Mouse (Mus musculus): Measurements from ENCODE around the gene Nosip. TPM values are rescaled to one million over a fixed set of nuclear protein-coding genes. Genes with fewer than 3 reads are reported as not detected.

Nosip gene
- polyA plus RNA-seq, 1 experiment from 2014 or later, result 38.7 TPM

GRCm38 (mm10) chr7:45052181-45052861 lies 9.9 kb upstream of the Nosip start:
- Histone ChIP-seq H3K4me1 (peaks cover 43% of the 10 kb centered on the region), H3K9me3 (replicated peaks) (no peaks in the 10 kb centered on the region), H3K27ac (peak overlapping the region; percentile 94), H3K36me3 (peaks cover 31% of the 10 kb centered on the region), H3K4me3 (peak overlapping the region; percentile 80), H3K4me2 (peak overlapping the region; percentile 98), H3K9ac (peak overlapping the region; percentile 84), H3K27me3 (replicated peaks) (no peaks in the 10 kb centered on the region)
- ATAC-seq, result no peak
- 1% methylated on average over 38 of the region's 38 CpGs for WGBS (ENCODE audit: insufficient replicate concordance)

GRCm38 (mm10) chr7:45052862-45053116 lies 9.4 kb upstream of the Nosip start, which contains the start of gene Prr12:
Gene Prr12 (minus strand): TSS chr7:45052881.
- peak within 1 kb of the TSS; percentile 80 for H3K4me3 ChIP-seq
- H3K36me3 ChIP-seq, result peaks cover 26% of the 10 kb centered on the region
- no peaks in the 10 kb centered on the region for H3K9me3 ChIP-seq (replicated peaks)
- peak within 1 kb of the TSS; percentile 94 for H3K27ac ChIP-seq
- WGBS (ENCODE audit: insufficient replicate concordance), result 6% methylated on average over 11 of the region's 18 CpGs
- ATAC-seq, result peak; percentile 6; the same call in 1 of the 2 replicates
- no peaks in the 10 kb centered on the region for H3K27me3 ChIP-seq (replicated peaks)
- H3K4me1 ChIP-seq, result peaks cover 43% of the 10 kb centered on the region
- peak within 1 kb of the TSS; percentile 84 for H3K9ac ChIP-seq
- peak within 1 kb of the TSS; percentile 98 for H3K4me2 ChIP-seq

- peaks cover 21% of the 10 kb centered on the region for H3K36me3 ChIP-seq
- no peaks in the 10 kb centered on the region for H3K9me3 ChIP-seq (replicated peaks)
- peaks cover 43% of the 10 kb centered on the region for H3K4me1 ChIP-seq
- H3K4me2 ChIP-seq, result peak overlapping the region; percentile 98
- H3K27me3 ChIP-seq (replicated peaks), result no peaks in the 10 kb centered on the region
- peak; percentile 33 for ATAC-seq
- H3K27ac ChIP-seq, result peak overlapping the region; percentile 94
- peak overlapping the region; percentile 84 for H3K9ac ChIP-seq
- H3K4me3 ChIP-seq, result peak overlapping the region; percentile 80
- under 1% methylated on average over 26 of the region's 59 CpGs for WGBS (ENCODE audit: insufficient replicate concordance)
Observed at GRCm38 (mm10) chr7:45053117-45053930, 8.9 kb upstream of the Nosip start.

- WGBS (ENCODE audit: insufficient replicate concordance), result under 1% methylated on average over 33 of the region's 33 CpGs
- peak overlapping the region; percentile 80 for H3K4me3 ChIP-seq
- no peaks in the 10 kb centered on the region for H3K9me3 ChIP-seq (replicated peaks)
- peak overlapping the region; percentile 84 for H3K9ac ChIP-seq
- H3K4me1 ChIP-seq, result peaks cover 43% of the 10 kb centered on the region
- peak; percentile 92 for ATAC-seq
- peak overlapping the region; percentile 94 for H3K27ac ChIP-seq
- no peaks in the 10 kb centered on the region for H3K27me3 ChIP-seq (replicated peaks)
- peaks cover 14% of the 10 kb centered on the region for H3K36me3 ChIP-seq
- peak overlapping the region; percentile 98 for H3K4me2 ChIP-seq
Observed at GRCm38 (mm10) chr7:45053931-45054510, 8.2 kb upstream of the Nosip start.

- Histone ChIP-seq H3K4me2 (no peak overlapping the region), H3K4me3 (no peak overlapping the region), H3K27me3 (replicated peaks) (no peaks in the 10 kb centered on the region), H3K9me3 (replicated peaks) (no peaks in the 10 kb centered on the region), H3K9ac (peak overlapping the region; percentile 14; the same call in 1 of the 2 replicates), H3K36me3 (no peaks in the 10 kb centered on the region), H3K4me1 (peaks cover 44% of the 10 kb centered on the region), H3K27ac (no peak overlapping the region)
- ATAC-seq, result no peak
- WGBS (ENCODE audit: insufficient replicate concordance), result 66% methylated on average over 14 of the region's 14 CpGs
Observed at GRCm38 (mm10) chr7:45056329-45056971, 5.8 kb upstream of the Nosip start.

- Histone ChIP-seq H3K27me3 (replicated peaks) (no peaks in the 10 kb centered on the region), H3K9me3 (replicated peaks) (no peaks in the 10 kb centered on the region), H3K36me3 (no peaks in the 10 kb centered on the region), H3K4me3 (no peak overlapping the region), H3K27ac (no peak overlapping the region), H3K9ac (peak overlapping the region; percentile 14; the same call in 1 of the 2 replicates), H3K4me2 (no peak overlapping the region), H3K4me1 (peaks cover 44% of the 10 kb centered on the region)
- ATAC-seq, result no peak
Observed at GRCm38 (mm10) chr7:45056972-45057348, 5.3 kb upstream of the Nosip start.

GRCm38 (mm10) chr7:45058607-45059571 lies 3.3 kb upstream of the Nosip start:
- 69% methylated on average over 10 of the region's 10 CpGs for WGBS (ENCODE audit: insufficient replicate concordance)
- no peak overlapping the region for H3K9ac ChIP-seq
- H3K4me1 ChIP-seq, result peaks cover 42% of the 10 kb centered on the region
- H3K27me3 ChIP-seq (replicated peaks), result no peaks in the 10 kb centered on the region
- H3K4me2 ChIP-seq, result no peak overlapping the region
- H3K27ac ChIP-seq, result no peak overlapping the region
- H3K36me3 ChIP-seq, result no peaks in the 10 kb centered on the region
- H3K9me3 ChIP-seq (replicated peaks), result no peaks in the 10 kb centered on the region
- ATAC-seq, result no peak
- H3K4me3 ChIP-seq, result no peak overlapping the region

- H3K4me2 ChIP-seq, result no peak overlapping the region
- no peaks in the 10 kb centered on the region for H3K27me3 ChIP-seq (replicated peaks)
- no peak overlapping the region; the same call in 1 of the 2 replicates for H3K9ac ChIP-seq
- peaks cover 46% of the 10 kb centered on the region for H3K4me1 ChIP-seq
- no peaks in the 10 kb centered on the region for H3K36me3 ChIP-seq
- ATAC-seq, result no peak
- no peak overlapping the region for H3K4me3 ChIP-seq
- 50% methylated on average over 6 of the region's 6 CpGs for WGBS (ENCODE audit: insufficient replicate concordance)
- 0 out of 2 replicates have a peak overlapping the region, but pooled peaks have one; percentile 84 for H3K27ac ChIP-seq
- no peaks in the 10 kb centered on the region for H3K9me3 ChIP-seq (replicated peaks)
Observed at GRCm38 (mm10) chr7:45060632-45061122, 1.6 kb upstream of the Nosip start.

- Histone ChIP-seq H3K9ac (peak overlapping the region; percentile 62), H3K4me1 (peaks cover 46% of the 10 kb centered on the region), H3K4me3 (peak overlapping the region; percentile 69), H3K27me3 (replicated peaks) (no peaks in the 10 kb centered on the region), H3K4me2 (peak overlapping the region; percentile 80), H3K9me3 (replicated peaks) (no peaks in the 10 kb centered on the region), H3K27ac (peak overlapping the region; percentile 84), H3K36me3 (no peaks in the 10 kb centered on the region)
- ATAC-seq, result no peak
- 29% methylated on average over 11 of the region's 11 CpGs for WGBS (ENCODE audit: insufficient replicate concordance)
Observed at GRCm38 (mm10) chr7:45061532-45062075, 625 bp upstream of the Nosip start.

GRCm38 (mm10) chr7:45067190-45067999 lies 5.2 kb downstream of the Nosip start:
- Histone ChIP-seq H3K4me2 (no peak overlapping the region), H3K27ac (no peak overlapping the region; the same call in 1 of the 2 replicates), H3K36me3 (no peaks in the 10 kb centered on the region), H3K27me3 (replicated peaks) (no peaks in the 10 kb centered on the region), H3K4me3 (no peak overlapping the region), H3K9me3 (replicated peaks) (no peaks in the 10 kb centered on the region), H3K9ac (no peak overlapping the region), H3K4me1 (peaks cover 48% of the 10 kb centered on the region)
- WGBS (ENCODE audit: insufficient replicate concordance), result 42% methylated on average over 4 of the region's 4 CpGs
- ATAC-seq, result peak; percentile 33; the same call in 1 of the 2 replicates

Data from liver, embryonic 12.5 days (tissue).